Mouse (Mus musculus): ENCODE data around the gene Itprip. TPM values are rescaled to one million over a fixed set of nuclear protein-coding genes. Genes with fewer than 3 reads are reported as not detected.
A peak's percentile ranks its signal among the peaks of the same experiment; 100 is the strongest.

Gene Itprip
- total RNA-seq (2012; rRNA removed), result 5.7 and 7.2 TPM in 2 replicates

DNA sequence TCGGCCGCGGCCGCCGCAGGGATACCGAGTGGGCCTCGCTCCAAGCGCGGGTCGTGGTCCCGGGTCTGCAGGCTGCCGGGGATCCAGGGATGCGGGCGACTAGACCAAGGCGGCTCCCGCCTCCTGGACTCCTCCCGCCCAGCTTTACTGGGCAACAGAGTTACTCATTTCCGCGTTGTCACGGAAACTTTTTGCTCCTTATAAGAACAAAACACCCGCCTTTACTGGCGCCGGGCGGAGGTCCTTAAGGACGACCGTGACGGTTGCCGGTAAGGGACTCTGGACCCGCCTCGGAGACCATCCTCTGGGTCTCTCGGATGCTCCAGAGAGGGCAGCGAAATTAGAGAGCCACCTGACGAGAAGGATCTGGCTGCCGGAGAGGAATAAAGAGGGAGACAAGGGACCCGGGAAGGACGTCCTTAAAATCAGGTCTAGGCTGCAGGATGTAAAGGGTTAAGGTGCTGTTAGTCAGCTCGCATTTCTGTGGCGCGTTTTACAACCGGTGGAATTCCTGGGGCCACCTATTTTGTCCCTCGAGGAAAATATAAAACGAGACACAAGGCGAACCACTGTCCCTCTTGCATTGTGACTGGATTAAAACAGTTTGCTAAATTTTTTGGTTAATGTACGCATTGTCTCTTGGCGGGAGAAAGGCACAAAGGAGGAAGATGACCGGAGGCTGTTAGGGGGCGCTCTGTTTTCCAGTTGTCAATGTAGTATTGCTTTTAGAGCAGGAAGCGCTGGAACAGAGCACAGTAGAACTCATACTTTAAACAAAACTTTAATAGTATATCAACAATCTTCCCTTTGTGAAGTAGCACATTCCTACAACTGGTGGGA, at the start of gene Itprip, which contains the start of gene Cfap43:
Gene Itprip, minus strand, starts transcription at position 174 of the 840 bp plus-strand sequence.
Gene Cfap43, minus strand, starts transcription at position 162 of the 840 bp plus-strand sequence.
- peak within 1 kb of the TSS; percentile 66 for H3K9ac ChIP-seq (ENCODE audit: insufficient read depth, low read depth, low read length, poor library complexity, severe bottlenecking)
- no peaks in the 10 kb centered on the region for H3K36me3 ChIP-seq (ENCODE audit: control insufficient read depth, insufficient read depth, low read length, poor library complexity, severe bottlenecking)
- in situ Hi-C loops (cut with MboI; ENCODE audit: low sequenced_read_pairs in 2 of 2, unreplicated experiment in 2 of 2), result no loop called here
- peak within 1 kb of the TSS; percentile 77 to 86 for H3K4me3 ChIP-seq (ENCODE audit: insufficient read depth in 1 of 2, low read depth in 1 of 2, low read length in 2 of 2, poor library complexity in 1 of 2, severe bottlenecking in 1 of 2)
- no peaks in the 10 kb centered on the region; a peak in 1 of 4 replicates for H3K4me1 ChIP-seq (ENCODE audit: control insufficient read depth in 2 of 2, insufficient read depth in 2 of 2, low read length in 2 of 2, poor library complexity in 1 of 2)
- TF ChIP-seq HCFC1 (IDR thresholded peaks at IDR 0.05; ENCODE audit: borderline replicate concordance, insufficient read depth, low read length) (no peak), ZNF384 (IDR thresholded peaks at IDR 0.05; ENCODE audit: low read depth, low read length) (no peak), ZC3H11A (IDR thresholded peaks at IDR 0.05; ENCODE audit: borderline replicate concordance, low read depth, low read length) (no peak), CHD2 (IDR thresholded peaks at IDR 0.05; ENCODE audit: low read depth, low read length) (no peak), MAFK (IDR thresholded peaks at IDR 0.05; ENCODE audit: insufficient read depth, low read depth, low read length) (no peak)
- no peak within 1 kb of the TSS for H3K27ac ChIP-seq (ENCODE audit: insufficient read depth, low read depth, low read length, poor library complexity, severe bottlenecking)
- H3K9me3 ChIP-seq (ENCODE audit: control insufficient read depth, insufficient read depth, low read depth, low read length), result no peaks in the 10 kb centered on the region
- DNase-seq (ENCODE audit: low read depth, low spot score), result peak; percentile 46

DNA sequence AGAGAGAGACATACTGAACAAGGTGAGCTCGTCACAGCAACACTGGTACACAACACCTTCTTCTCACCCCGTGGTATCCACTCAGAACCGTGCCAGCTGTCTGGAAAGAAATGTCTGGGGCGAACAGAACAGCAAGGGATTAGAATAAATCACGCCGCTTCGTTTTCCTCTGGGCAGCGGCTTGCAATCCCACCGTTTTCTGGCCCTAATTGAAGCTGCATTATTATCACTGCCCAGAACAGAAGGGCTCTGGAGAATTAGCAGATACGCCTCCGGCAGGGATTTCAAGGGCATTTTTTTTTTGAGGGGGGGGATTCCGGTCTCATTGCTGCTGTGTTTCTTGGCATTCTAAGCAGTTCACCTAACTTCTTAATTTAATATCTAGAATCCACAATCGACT, 39.1 kb upstream of the Itprip start:
- no peak overlapping the region for H3K9ac ChIP-seq (ENCODE audit: insufficient read depth, low read depth, low read length, poor library complexity, severe bottlenecking)
- H3K36me3 ChIP-seq (ENCODE audit: control insufficient read depth, insufficient read depth, low read length, poor library complexity, severe bottlenecking), result no peaks in the 10 kb centered on the region
- TF ChIP-seq ZC3H11A (IDR thresholded peaks at IDR 0.05; ENCODE audit: borderline replicate concordance, low read depth, low read length) (no peak), ZNF384 (IDR thresholded peaks at IDR 0.05; ENCODE audit: low read depth, low read length) (no peak), MAFK (IDR thresholded peaks at IDR 0.05; ENCODE audit: insufficient read depth, low read depth, low read length) (no peak)
- H3K9me3 ChIP-seq (ENCODE audit: control insufficient read depth, insufficient read depth, low read depth, low read length), result no peaks in the 10 kb centered on the region
- H3K4me1 ChIP-seq (ENCODE audit: control insufficient read depth in 2 of 2, insufficient read depth in 2 of 2, low read length in 2 of 2, poor library complexity in 1 of 2), result no peaks in the 10 kb centered on the region
- DNase-seq (ENCODE audit: low read depth, low spot score), result no peak
- no peak overlapping the region for H3K4me3 ChIP-seq (ENCODE audit: insufficient read depth in 1 of 2, low read depth in 1 of 2, low read length in 2 of 2, poor library complexity in 1 of 2, severe bottlenecking in 1 of 2)
- in situ Hi-C loops (cut with MboI; ENCODE audit: low sequenced_read_pairs in 2 of 2, unreplicated experiment in 2 of 2), result no loop called here
- no peak overlapping the region for H3K27ac ChIP-seq (ENCODE audit: insufficient read depth, low read depth, low read length, poor library complexity, severe bottlenecking)

DNA sequence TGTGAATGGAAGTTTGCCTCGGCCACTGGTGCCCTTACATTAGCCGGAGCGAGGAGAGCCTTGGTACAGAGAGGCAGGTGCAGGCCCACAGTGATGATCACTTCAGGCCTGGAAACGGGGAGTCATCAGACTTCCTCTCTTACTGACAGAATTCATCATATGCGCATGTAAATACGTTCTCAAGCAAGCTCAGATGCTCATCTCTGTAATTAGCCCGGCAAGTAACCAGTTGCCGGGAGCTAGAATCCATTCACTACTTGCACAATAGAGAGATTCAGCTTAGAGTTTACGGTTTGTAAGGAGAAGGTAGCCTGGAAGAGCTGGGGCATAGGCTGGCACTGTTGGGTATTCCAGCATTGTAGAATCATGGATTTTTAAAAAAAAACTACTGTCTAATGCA, 34.1 kb upstream of the Itprip start:
- Histone ChIP-seq H3K9me3 (ENCODE audit: control insufficient read depth, insufficient read depth, low read depth, low read length) (no peaks in the 10 kb centered on the region), H3K4me1 (ENCODE audit: control insufficient read depth in 2 of 2, insufficient read depth in 2 of 2, low read length in 2 of 2, poor library complexity in 1 of 2) (no peaks in the 10 kb centered on the region), H3K27ac (ENCODE audit: insufficient read depth, low read depth, low read length, poor library complexity, severe bottlenecking) (no peak overlapping the region), H3K4me3 (ENCODE audit: insufficient read depth in 1 of 2, low read depth in 1 of 2, low read length in 2 of 2, poor library complexity in 1 of 2, severe bottlenecking in 1 of 2) (no peak overlapping the region), H3K9ac (ENCODE audit: insufficient read depth, low read depth, low read length, poor library complexity, severe bottlenecking) (no peak overlapping the region), H3K36me3 (ENCODE audit: control insufficient read depth, insufficient read depth, low read length, poor library complexity, severe bottlenecking) (no peaks in the 10 kb centered on the region)
- no peak for DNase-seq (ENCODE audit: low read depth, low spot score)
- in situ Hi-C loops (cut with MboI; ENCODE audit: low sequenced_read_pairs in 2 of 2, unreplicated experiment in 2 of 2), result no loop called here
- TF ChIP-seq HCFC1 (IDR thresholded peaks at IDR 0.05; ENCODE audit: borderline replicate concordance, insufficient read depth, low read length) (no peak), ZNF384 (IDR thresholded peaks at IDR 0.05; ENCODE audit: low read depth, low read length) (no peak), ZC3H11A (IDR thresholded peaks at IDR 0.05; ENCODE audit: borderline replicate concordance, low read depth, low read length) (no peak), MAFK (IDR thresholded peaks at IDR 0.05; ENCODE audit: insufficient read depth, low read depth, low read length) (no peak), CHD2 (IDR thresholded peaks at IDR 0.05; ENCODE audit: low read depth, low read length) (no peak)

DNA sequence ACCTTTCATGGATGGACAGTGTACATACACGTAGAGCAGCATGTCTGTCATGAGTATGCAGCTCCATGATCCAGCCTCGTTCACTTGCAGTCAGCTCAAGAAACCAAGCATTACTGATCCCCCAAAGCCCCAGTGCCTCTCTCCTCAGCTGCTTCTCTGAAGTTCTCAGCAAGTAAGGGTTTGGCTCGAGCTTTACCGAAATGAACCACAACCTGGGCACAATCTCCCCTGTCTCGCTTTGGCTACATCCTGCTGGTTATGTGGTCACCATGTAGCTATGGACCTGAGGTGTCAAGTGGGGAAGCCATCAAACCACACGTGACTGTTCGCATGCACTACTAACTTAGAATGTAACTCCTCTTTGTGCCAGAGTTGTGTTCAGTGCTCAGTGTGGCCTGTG, 31.8 kb upstream of the Itprip start:
- H3K9ac ChIP-seq (ENCODE audit: insufficient read depth, low read depth, low read length, poor library complexity, severe bottlenecking), result no peak overlapping the region
- no peak overlapping the region for H3K27ac ChIP-seq (ENCODE audit: insufficient read depth, low read depth, low read length, poor library complexity, severe bottlenecking)
- no peaks in the 10 kb centered on the region for H3K36me3 ChIP-seq (ENCODE audit: control insufficient read depth, insufficient read depth, low read length, poor library complexity, severe bottlenecking)
- in situ Hi-C loops (cut with MboI; ENCODE audit: low sequenced_read_pairs in 2 of 2, unreplicated experiment in 2 of 2), result no loop called here
- no peaks in the 10 kb centered on the region for H3K4me1 ChIP-seq (ENCODE audit: control insufficient read depth in 2 of 2, insufficient read depth in 2 of 2, low read length in 2 of 2, poor library complexity in 1 of 2)
- no peaks in the 10 kb centered on the region for H3K9me3 ChIP-seq (ENCODE audit: control insufficient read depth, insufficient read depth, low read depth, low read length)
- no peak for DNase-seq (ENCODE audit: low read depth, low spot score)
- no peak for TF ChIP-seq HCFC1 (IDR thresholded peaks at IDR 0.05; ENCODE audit: borderline replicate concordance, insufficient read depth, low read length)
- TF ChIP-seq ZC3H11A (IDR thresholded peaks at IDR 0.05; ENCODE audit: borderline replicate concordance, low read depth, low read length), result no peak
- TF ChIP-seq CHD2 (IDR thresholded peaks at IDR 0.05; ENCODE audit: low read depth, low read length), result no peak
- TF ChIP-seq MAFK (IDR thresholded peaks at IDR 0.05; ENCODE audit: insufficient read depth, low read depth, low read length), result no peak
- TF ChIP-seq ZNF384 (IDR thresholded peaks at IDR 0.05; ENCODE audit: low read depth, low read length), result no peak
- no peak overlapping the region for H3K4me3 ChIP-seq (ENCODE audit: insufficient read depth in 1 of 2, low read depth in 1 of 2, low read length in 2 of 2, poor library complexity in 1 of 2, severe bottlenecking in 1 of 2)
